Mouse (Mus musculus): Measurements from ENCODE around the gene Kpna6. TPM values are rescaled to one million over a fixed set of nuclear protein-coding genes. Genes with fewer than 3 reads are reported as not detected.

Kpna6 gene
- total RNA-seq, 2 experiments from 2014 or later = 26.4 to 61.4 TPM

GRCm38 (mm10) chr4:129620419-129621282 is 51.9 kb downstream of the Kpna6 start:
- no peak for ATAC-seq (replicated peaks; ENCODE audit: poor library complexity, severe bottlenecking)

- peak; percentile 85 for ATAC-seq (replicated peaks; ENCODE audit: poor library complexity, severe bottlenecking)
Measured at GRCm38 (mm10) chr4:129618786-129619691, 53.5 kb downstream of the Kpna6 start, which contains the start of gene Iqcc. Gene Iqcc, minus strand, starts transcription at chr4:129619099.

- no peak for ATAC-seq (replicated peaks; ENCODE audit: poor library complexity, severe bottlenecking)
Measured at GRCm38 (mm10) chr4:129618031-129618430, 54.5 kb downstream of the Kpna6 start.

- ATAC-seq (replicated peaks; ENCODE audit: poor library complexity, severe bottlenecking) = no peak
Measured at GRCm38 (mm10) chr4:129617121-129617641, 55.4 kb downstream of the Kpna6 start.

GRCm38 (mm10) chr4:129616631-129617030 is 55.9 kb downstream of the Kpna6 start:
- no peak for ATAC-seq (replicated peaks; ENCODE audit: poor library complexity, severe bottlenecking)

GRCm38 (mm10) chr4:129615801-129616290 is 56.7 kb downstream of the Kpna6 start:
- ATAC-seq (replicated peaks; ENCODE audit: poor library complexity, severe bottlenecking) = no peak

- ATAC-seq (replicated peaks; ENCODE audit: poor library complexity, severe bottlenecking) = no peak
Measured at GRCm38 (mm10) chr4:129614093-129614492, 58.5 kb downstream of the Kpna6 start, which contains the start of gene Dcdc2b. Gene Dcdc2b, minus strand, starts transcription at chr4:129614257.

- no peak for ATAC-seq (replicated peaks; ENCODE audit: poor library complexity, severe bottlenecking)
Measured at GRCm38 (mm10) chr4:129610472-129610871, 62.1 kb downstream of the Kpna6 start.

GRCm38 (mm10) chr4:129610026-129610425 is 62.5 kb downstream of the Kpna6 start:
- no peak for ATAC-seq (replicated peaks; ENCODE audit: poor library complexity, severe bottlenecking)

- ATAC-seq (replicated peaks; ENCODE audit: poor library complexity, severe bottlenecking) = no peak
Measured at GRCm38 (mm10) chr4:129609139-129609631, 63.4 kb downstream of the Kpna6 start.

GRCm38 (mm10) chr4:129608426-129609025 is 64.0 kb downstream of the Kpna6 start:
- ATAC-seq (replicated peaks; ENCODE audit: poor library complexity, severe bottlenecking) = peak; percentile 96

- peak; percentile 97 for ATAC-seq (replicated peaks; ENCODE audit: poor library complexity, severe bottlenecking)
Measured at GRCm38 (mm10) chr4:129600233-129601158, 72.1 kb downstream of the Kpna6 start, which contains the start of the genes Eif3i and Tmem234. Gene Eif3i, minus strand, starts transcription at chr4:129600648. Gene Tmem234, plus strand, starts transcription at chr4:129600668.

Other genes with a start within 250 kb of the Kpna6 start
- gene Zbtb8b, start 231.9 kb downstream of the Kpna6 start, total RNA-seq (2014; fragmentation: Nextera tagmentation) = not detected in 2 replicates
- gene Zbtb8b, start 231.9 kb downstream of the Kpna6 start, total RNA-seq (2017) = not detected in 2 replicates
- gene Bsdc1, start 211.2 kb downstream of the Kpna6 start, total RNA-seq (2014; fragmentation: Nextera tagmentation) = 14.7 and 32.8 TPM in 2 replicates
- gene Bsdc1, start 211.2 kb downstream of the Kpna6 start, total RNA-seq (2017) = 17.9 and 23.1 TPM in 2 replicates
- gene Tssk3, start 181.7 kb downstream of the Kpna6 start, total RNA-seq (2014; fragmentation: Nextera tagmentation) = not detected in 2 replicates
- gene Tssk3, start 181.7 kb downstream of the Kpna6 start, total RNA-seq (2017) = not detected in 2 replicates
- gene Fam229a, start 181.6 kb downstream of the Kpna6 start, total RNA-seq (2014; fragmentation: Nextera tagmentation) = not detected in 2 replicates
- not detected in 2 replicates for gene Fam229a, start 181.6 kb downstream of the Kpna6 start, total RNA-seq (2017)
- gene Marcksl1, start 159.2 kb downstream of the Kpna6 start, total RNA-seq (2014; fragmentation: Nextera tagmentation) = 27.6 and 45.5 TPM in 2 replicates
- 28.4 and 29.9 TPM in 2 replicates for gene Marcksl1, start 159.2 kb downstream of the Kpna6 start, total RNA-seq (2017)
- 109 and 142 TPM in 2 replicates for gene Hdac1, start 130.1 kb downstream of the Kpna6 start, total RNA-seq (2014; fragmentation: Nextera tagmentation)
- gene Hdac1, start 130.1 kb downstream of the Kpna6 start, total RNA-seq (2017) = 62.6 and 74.9 TPM in 2 replicates
- gene Lck, start 99.1 kb downstream of the Kpna6 start, total RNA-seq (2014; fragmentation: Nextera tagmentation) = 0.15 and 5.8 TPM in 2 replicates
- gene Lck, start 99.1 kb downstream of the Kpna6 start, total RNA-seq (2017) = 2.5 and 4.8 TPM in 2 replicates
- not detected in 2 replicates for gene Fam167b, start 94.2 kb downstream of the Kpna6 start, total RNA-seq (2014; fragmentation: Nextera tagmentation)
- gene Fam167b, start 94.2 kb downstream of the Kpna6 start, total RNA-seq (2017) = not detected in 2 replicates
- 335 and 353 TPM in 2 replicates for gene Eif3i, start 72.1 kb downstream of the Kpna6 start, total RNA-seq (2014; fragmentation: Nextera tagmentation)
- 257 and 296 TPM in 2 replicates for gene Eif3i, start 72.1 kb downstream of the Kpna6 start, total RNA-seq (2017)
- gene Tmem234, start 72.1 kb downstream of the Kpna6 start, total RNA-seq (2014; fragmentation: Nextera tagmentation) = 68.9 and 102 TPM in 2 replicates
- 73.9 and 74.9 TPM in 2 replicates for gene Tmem234, start 72.1 kb downstream of the Kpna6 start, total RNA-seq (2017)
- 1.1 and 4.0 TPM in 2 replicates for gene Dcdc2b, start 58.5 kb downstream of the Kpna6 start, total RNA-seq (2014; fragmentation: Nextera tagmentation)
- gene Dcdc2b, start 58.5 kb downstream of the Kpna6 start, total RNA-seq (2017) = not detected in 2 replicates
- gene Iqcc, start 53.7 kb downstream of the Kpna6 start, total RNA-seq (2014; fragmentation: Nextera tagmentation) = 22.0 and 26.0 TPM in 2 replicates
- 15.0 and 15.7 TPM in 2 replicates for gene Iqcc, start 53.7 kb downstream of the Kpna6 start, total RNA-seq (2017)
- 44.7 and 57.5 TPM in 2 replicates for gene Ccdc28b, start 48.8 kb downstream of the Kpna6 start, total RNA-seq (2014; fragmentation: Nextera tagmentation)
- 53.4 and 65.8 TPM in 2 replicates for gene Ccdc28b, start 48.8 kb downstream of the Kpna6 start, total RNA-seq (2017)
- 40.9 and 50.2 TPM in 2 replicates for gene Txlna, start 31.7 kb downstream of the Kpna6 start, total RNA-seq (2014; fragmentation: Nextera tagmentation)
- gene Txlna, start 31.7 kb downstream of the Kpna6 start, total RNA-seq (2017) = 106 and 107 TPM in 2 replicates
- gene Tmem39b, start 24.1 kb upstream of the Kpna6 start, total RNA-seq (2014; fragmentation: Nextera tagmentation) = 15.8 and 44.1 TPM in 2 replicates
- 6.2 and 12.2 TPM in 2 replicates for gene Tmem39b, start 24.1 kb upstream of the Kpna6 start, total RNA-seq (2017)
- 98.7 and 104 TPM in 2 replicates for gene Khdrbs1, start 69.5 kb upstream of the Kpna6 start, total RNA-seq (2014; fragmentation: Nextera tagmentation)
- 82.8 and 84.2 TPM in 2 replicates for gene Khdrbs1, start 69.5 kb upstream of the Kpna6 start, total RNA-seq (2017)
- 277 and 304 TPM in 2 replicates for gene Ptp4a2, start 138.5 kb upstream of the Kpna6 start, total RNA-seq (2014; fragmentation: Nextera tagmentation)
- gene Ptp4a2, start 138.5 kb upstream of the Kpna6 start, total RNA-seq (2017) = 345 and 391 TPM in 2 replicates

Measured in granulocyte monocyte progenitor cell, adult 5-6 weeks (primary cell).